Mouse (Mus musculus): ENCODE measurements around the gene Tldc2.

DNA sequence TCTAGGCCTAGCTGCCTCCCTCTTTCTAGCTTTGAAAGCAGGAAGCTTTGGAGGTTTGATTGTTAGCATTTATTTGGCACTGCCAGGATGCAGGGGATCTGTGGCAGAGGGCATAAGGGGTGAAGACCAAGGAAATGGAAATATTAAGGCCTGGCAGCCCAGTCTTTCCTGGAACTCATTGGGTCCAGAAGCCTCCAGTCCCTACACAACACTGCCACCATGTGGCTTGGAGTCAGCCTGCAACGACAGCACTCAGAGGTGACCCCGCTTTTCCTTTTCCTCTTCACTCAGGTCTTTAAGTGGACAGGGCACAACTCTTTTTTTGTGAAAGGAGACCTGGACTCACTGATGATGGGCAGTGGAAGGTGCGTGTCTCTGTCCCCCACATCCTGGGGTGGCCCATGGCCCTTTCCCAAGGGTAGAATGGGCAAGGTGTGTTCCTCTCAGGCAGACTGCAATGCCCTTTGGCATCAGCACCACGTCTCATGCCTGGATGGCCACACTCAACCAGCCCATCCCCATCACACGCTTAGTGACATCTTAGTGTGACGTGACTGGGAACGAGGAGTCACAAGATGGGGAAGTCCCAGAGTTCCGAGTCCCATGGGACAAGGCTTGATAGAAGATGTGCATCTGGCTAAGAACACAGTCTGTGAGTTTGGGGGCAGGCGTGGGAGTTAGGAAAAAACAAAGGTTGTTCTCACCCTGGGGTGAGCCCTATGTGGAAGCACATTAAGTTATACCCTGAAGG lies 8.3 kb downstream of the Tldc2 start:
- peak; percentile 78 to 92 for TF ChIP-seq CTCF (conservative IDR thresholded peaks at IDR 0.05 in 1 of 2, IDR thresholded peaks at IDR 0.05 in 1 of 2; ENCODE audit: low read depth in 2 of 2, low read length in 2 of 2)
- no peak for TF ChIP-seq POLR2A (IDR thresholded peaks at IDR 0.05; ENCODE audit: low read depth, low read length)
- TF ChIP-seq SIN3A (IDR thresholded peaks at IDR 0.05; ENCODE audit: low read length) = no peak
- TF ChIP-seq ZNF384 (IDR thresholded peaks at IDR 0.05; ENCODE audit: low read depth, low read length) = no peak
- TF ChIP-seq RCOR1 (conservative IDR thresholded peaks at IDR 0.05; ENCODE audit: low read depth, low read length) = no peak
- no peak for TF ChIP-seq EP300 (IDR thresholded peaks at IDR 0.05; ENCODE audit: low read length)
- no peak for TF ChIP-seq ELF1 (IDR thresholded peaks at IDR 0.05; ENCODE audit: low read depth, low read length)
- TF ChIP-seq TBP (conservative IDR thresholded peaks at IDR 0.05; ENCODE audit: low read depth, low read length) = no peak
- TF ChIP-seq MXI1 (IDR thresholded peaks at IDR 0.05; ENCODE audit: low read depth, low read length) = no peak
- TF ChIP-seq E2F4 (IDR thresholded peaks at IDR 0.05; ENCODE audit: insufficient replicate concordance, low read depth, low read length) = no peak
- TF ChIP-seq MYC (IDR thresholded peaks at IDR 0.05; ENCODE audit: low read depth, low read length) = no peak
- TF ChIP-seq NRF1 (IDR thresholded peaks at IDR 0.05; ENCODE audit: low read depth, low read length) = no peak

All from CH12.LX (cell line).